Mouse (Mus musculus) liver, adult 2 months (tissue): ENCODE data around the gene Enc1.

ENCODE experiments used
- CTCF ChIP-seq: fragments of 200-500 bp; IDR thresholded peaks from 2 replicates; pipeline ENCODE4 v1.5.1; 2011; ENCODE audit warnings: low read depth, low read length, control low read depth
- POLR2A ChIP-seq: fragments of 200-500 bp; IDR thresholded peaks from 2 replicates; pipeline ENCODE4 v1.6.1; 2011; ENCODE audit warnings: low read length, control low read depth; ENCODE audit not compliant: insufficient read depth; ENCODE audit errors: extremely low read depth

DNA sequence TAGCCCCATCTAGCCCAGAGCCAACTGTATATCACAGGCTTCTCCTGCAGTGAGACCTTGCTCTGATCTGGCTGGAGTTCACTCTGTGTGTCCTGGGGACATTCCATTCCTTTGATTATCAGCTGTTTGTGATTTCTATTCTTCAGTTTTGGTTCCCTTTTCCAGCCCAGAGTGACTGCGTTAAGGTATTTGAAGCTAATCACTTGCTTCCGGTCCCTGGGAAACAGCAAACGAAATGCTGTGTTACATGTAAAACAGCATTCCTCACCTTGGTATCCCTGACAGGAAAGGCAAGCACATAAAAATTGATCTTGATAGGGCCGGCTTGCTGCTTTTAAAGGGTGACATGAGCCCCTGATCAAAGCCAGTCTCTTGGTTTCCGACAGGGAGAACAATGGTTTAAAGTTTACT lies 8.2 kb downstream of the Enc1 start:
- TF ChIP-seq CTCF (no peak), POLR2A (no peak)
